ENCODE assay signal across 7 mouse cellular contexts in genomic region chr11:70000396-70000898, GRCm38 (mm10). TPM values are rescaled to one million over a fixed set of nuclear protein-coding genes. Genes with fewer than 3 reads are reported as not detected.
DNase-seq lines count a peak whose midpoint lies in the region; ATAC-seq lines count a peak whose summit lies in the region.

TSS of gene Dvl2 (plus strand) at chr11:70000595.

- peak; percentile 80 to 81 for DNase-seq in adrenal gland, adult 18-20 months (ENCODE audit: low spot score in 2 of 2)
- peak; percentile 97 for DNase-seq in embryo, embryonic 10.5 days (ENCODE audit: low spot score)
- DNase-seq in gastrocnemius, postnatal 14 days: peak; percentile 93
- DNase-seq in left cerebral cortex, postnatal 36 days (ENCODE audit: low spot score in 2 of 2): peak; percentile 90 to 91
- peak; percentile 98 for DNase-seq in midbrain, embryonic 11.5 days (ENCODE audit: low spot score, missing footprints)
- peak; percentile 98 for DNase-seq in skeletal muscle tissue, adult 2 months (ENCODE audit: low read depth, low spot score)

- no peaks in the 10 kb centered on the region for H3K9me3 ChIP-seq in midbrain, embryonic 11.5 days (ENCODE audit: control insufficient read depth, low read length)

- intact Hi-C loops in gastrocnemius, postnatal 14 days (cut with DNase I; ENCODE audit: low total_unique reads): loop anchor here (10.0 kb wide), 1 partner anchor 66 kb away; the partner anchor contains the start of gene Ybx2
- intact Hi-C loops in left cerebral cortex, postnatal 36 days (cut with DNase I): loop anchor here (2.0 kb wide), 1 partner anchor 14 kb away; the partner anchor contains the start of gene Acadvl

- H3K4me2 ChIP-seq in midbrain, embryonic 11.5 days: peak within 1 kb of the TSS; percentile 92

- peak within 1 kb of the TSS; percentile 90 for H3K9ac ChIP-seq in midbrain, embryonic 11.5 days (ENCODE audit: low read length)

- under 1% methylated on average over 46 of the region's 48 CpGs for WGBS in midbrain, embryonic 11.5 days

- no peaks in the 10 kb centered on the region for H3K27me3 ChIP-seq in midbrain, embryonic 11.5 days (ENCODE audit: control insufficient read depth, insufficient read depth, low read length)

- peak within 1 kb of the TSS; percentile 81 for H3K4me3 ChIP-seq in midbrain, embryonic 11.5 days (ENCODE audit: low read depth, low read length)

- H3K27ac ChIP-seq in midbrain, embryonic 11.5 days (ENCODE audit: low read depth, low read length): peak within 1 kb of the TSS; percentile 94

- H3K36me3 ChIP-seq in midbrain, embryonic 11.5 days (ENCODE audit: control insufficient read depth, insufficient read depth, low read length): peaks cover 16% of the 10 kb centered on the region

- H3K4me1 ChIP-seq in midbrain, embryonic 11.5 days (ENCODE audit: control insufficient read depth, insufficient read depth, low read length): peaks cover 29% of the 10 kb centered on the region

- ATAC-seq in inflammation-experienced regulatory T-cells, adult 6 months: peak; percentile 60
- ATAC-seq in midbrain, embryonic 11.5 days (ENCODE audit: low FRiP score): peak; percentile 68

RNA-seq across cellular contexts. Expression of gene Dvl2, which starts in this region (rescaled TPM):
- total RNA-seq in adrenal gland, adult 18-20 months (2021): 10 to 100 TPM; 13.8 to 14.9 TPM
- total RNA-seq in gastrocnemius, postnatal 14 days (2021): 1 to 10 TPM; 5.1 to 7.8 TPM
- 1 to 10 TPM; 2.5 to 5.0 (median 4.9) TPM for polyA plus RNA-seq in inflammation-experienced regulatory T-cells, adult 6 months (2017; shearing (Covaris generic))
- total RNA-seq in left cerebral cortex, postnatal 36 days (2021): 10 to 100 TPM; 25.4 to 36.0 TPM
- polyA plus RNA-seq in midbrain, embryonic 11.5 days (2014; fragmentation: Nextera tagmentation; extraction: Ambion mirVana): 29.0 and 30.0 TPM in 2 replicates

Comparison
In these comparisons a context has a peak if more than half of its experiments do, and no peak if none do; other contexts are left out.
1. Peak in every context shown above with its lines: DNase-seq, ATAC-seq, H3K4me3 ChIP-seq and H3K27ac ChIP-seq.